Mouse (Mus musculus) midbrain, embryonic 12.5 days (tissue): ENCODE data around the gene Wdr91. TPM values are rescaled to one million over a fixed set of nuclear protein-coding genes. Genes with fewer than 3 reads are reported as not detected.

ENCODE experiments used
- polyA plus RNA-seq: library from polyadenylated mRNA; unstranded; fragments of >200 nt; fragmentation: Nextera tagmentation; extraction: Ambion mirVana; gene quantifications from 2 replicates; pipeline ENCODE4 v1.2.1, GENCODE M21; 2016

Wdr91 gene
- polyA plus RNA-seq, 1 experiment from 2014 or later: 12.7 TPM

Other genes starting within 250 kb of the Wdr91 start
- 7.4 and 8.6 TPM in 2 replicates for gene Agbl3, start 130.4 kb downstream of the Wdr91 start, polyA plus RNA-seq
- gene Tmem140, start 47.7 kb downstream of the Wdr91 start, polyA plus RNA-seq: 1.8 and 2.0 TPM in 2 replicates
- gene Cyren, start 32.8 kb downstream of the Wdr91 start, polyA plus RNA-seq: 15.3 and 15.6 TPM in 2 replicates
- gene Stra8, start 9.3 kb upstream of the Wdr91 start, polyA plus RNA-seq: not detected in 2 replicates
- gene Slc23a4, start 77.5 kb upstream of the Wdr91 start, polyA plus RNA-seq: 0.29 and 0.59 TPM in 2 replicates
- 31.3 and 31.5 TPM in 2 replicates for gene Cnot4, start 222.8 kb upstream of the Wdr91 start, polyA plus RNA-seq